Mouse (Mus musculus) heart, adult 11 months (tissue): Measurements from ENCODE around the gene Hs6st1.
A peak's percentile ranks its signal among the peaks of the same experiment; 100 is the strongest.

Experiments used
- DNase-seq: peaks from one replicate; pipeline ENCODE4 v3.0.0; 2022

The Hs6st1 gene

GRCm38 (mm10) chr1:36068076-36068475, at the start of gene Hs6st1:
Gene Hs6st1, plus strand, starts transcription at chr1:36068400.
- peak; percentile 99 for DNase-seq

- DNase-seq: peak; percentile 55
Measured at GRCm38 (mm10) chr1:36018617-36019016, 49.6 kb upstream of the Hs6st1 start.

- peak; percentile 62 for DNase-seq
Measured at GRCm38 (mm10) chr1:36019161-36019560, 49.0 kb upstream of the Hs6st1 start.

- peak; percentile 65 for DNase-seq
Measured at GRCm38 (mm10) chr1:36020315-36020714, 47.9 kb upstream of the Hs6st1 start.

- peak; percentile 98 for DNase-seq
Measured at GRCm38 (mm10) chr1:36030421-36030821, 37.8 kb upstream of the Hs6st1 start.

GRCm38 (mm10) chr1:36038769-36039168, 29.4 kb upstream of the Hs6st1 start:
- DNase-seq: peak; percentile 90

GRCm38 (mm10) chr1:36042072-36042471, 26.1 kb upstream of the Hs6st1 start:
- peak; percentile 21 for DNase-seq

GRCm38 (mm10) chr1:36043793-36044192, 24.4 kb upstream of the Hs6st1 start:
- DNase-seq: peak; percentile 28

GRCm38 (mm10) chr1:36044288-36044687, 23.9 kb upstream of the Hs6st1 start:
- DNase-seq: no peak

GRCm38 (mm10) chr1:36052672-36053071, 15.5 kb upstream of the Hs6st1 start:
- peak; percentile 96 for DNase-seq

- peak; percentile 68 for DNase-seq
Measured at GRCm38 (mm10) chr1:36053566-36053965, 14.6 kb upstream of the Hs6st1 start.

- DNase-seq: peak; percentile 56
Measured at GRCm38 (mm10) chr1:36054182-36054966, 13.8 kb upstream of the Hs6st1 start.

GRCm38 (mm10) chr1:36054967-36055357, 13.2 kb upstream of the Hs6st1 start:
- peak; percentile 83 for DNase-seq

GRCm38 (mm10) chr1:36059351-36059750, 8.8 kb upstream of the Hs6st1 start:
- DNase-seq: peak; percentile 74

- peak; percentile 89 for DNase-seq
Measured at GRCm38 (mm10) chr1:36059959-36060953, 7.9 kb upstream of the Hs6st1 start.

GRCm38 (mm10) chr1:36061211-36061915, 6.8 kb upstream of the Hs6st1 start:
- DNase-seq: peak; percentile 80

- DNase-seq: peak; percentile 55
Measured at GRCm38 (mm10) chr1:36062088-36062805, 6.0 kb upstream of the Hs6st1 start.

GRCm38 (mm10) chr1:36062826-36063640, 5.2 kb upstream of the Hs6st1 start:
- DNase-seq: peak; percentile 82

GRCm38 (mm10) chr1:36063641-36063955, 4.6 kb upstream of the Hs6st1 start:
- no peak for DNase-seq

GRCm38 (mm10) chr1:36064223-36064622, 4.0 kb upstream of the Hs6st1 start:
- DNase-seq: peak; percentile 87
